Mouse (Mus musculus): ENCODE data around the gene 4930455H04Rik. TPM values are rescaled to one million over a fixed set of nuclear protein-coding genes. Genes with fewer than 3 reads are reported as not detected.

4930455H04Rik gene
- polyA plus RNA-seq, 1 experiment from 2014 or later, result not detected

- no peak overlapping the region for H3K4me2 ChIP-seq (ENCODE audit: low read depth)
- no peak overlapping the region for H3K4me3 ChIP-seq (ENCODE audit: low read depth, low read length)
- no peaks in the 10 kb centered on the region for H3K36me3 ChIP-seq (ENCODE audit: control insufficient read depth, insufficient read depth, low read length)
- no peaks in the 10 kb centered on the region for H3K27me3 ChIP-seq (ENCODE audit: control insufficient read depth, insufficient read depth, low read length)
- no peaks in the 10 kb centered on the region for H3K9me3 ChIP-seq (ENCODE audit: control insufficient read depth, low read length)
- no peak for ATAC-seq (ENCODE audit: insufficient read depth, low FRiP score, low TSS enrichment)
- no peaks in the 10 kb centered on the region for H3K4me1 ChIP-seq (ENCODE audit: control insufficient read depth, insufficient read depth, low read length)
- WGBS, result 60% methylated on average over 6 of the region's 6 CpGs
- DNase-seq (ENCODE audit: low spot score), result no peak
- no peak overlapping the region for H3K9ac ChIP-seq (ENCODE audit: low read length)
- no peak overlapping the region for H3K27ac ChIP-seq (ENCODE audit: low read depth, low read length)
Measured at GRCm38 (mm10) chr3:116942751-116943150, 25.3 kb upstream of the 4930455H04Rik start.

- H3K27ac ChIP-seq (ENCODE audit: low read depth, low read length), result no peak overlapping the region
- no peak for ATAC-seq (ENCODE audit: insufficient read depth, low FRiP score, low TSS enrichment)
Measured at GRCm38 (mm10) chr3:116943422-116943821, 24.6 kb upstream of the 4930455H04Rik start.

DNA sequence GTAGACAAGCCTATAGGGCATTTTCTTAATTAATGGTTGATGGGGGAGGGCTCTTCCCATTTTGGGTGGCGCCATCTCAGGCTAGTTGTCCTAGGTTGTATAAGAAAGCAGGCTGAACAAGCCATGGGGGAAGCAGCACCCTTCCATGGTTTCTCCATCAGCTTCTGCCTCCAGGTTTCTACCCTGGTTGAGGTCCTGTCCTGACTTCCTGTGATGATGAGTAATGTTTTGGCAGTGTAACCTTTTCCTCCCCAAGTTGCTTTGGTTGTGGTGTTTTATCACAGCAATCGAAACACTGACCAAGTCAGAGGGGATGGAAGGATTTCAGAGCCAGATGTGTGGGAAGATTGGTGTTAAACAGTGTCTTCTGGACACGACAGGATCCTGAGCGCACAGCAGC lies 21.6 kb upstream of the 4930455H04Rik start:
- no peak for DNase-seq (ENCODE audit: low spot score)
- H3K4me1 ChIP-seq (ENCODE audit: control insufficient read depth, insufficient read depth, low read length), result no peaks in the 10 kb centered on the region
- 88% methylated on average over 4 of the region's 4 CpGs for WGBS
- H3K9ac ChIP-seq (ENCODE audit: low read length), result no peak overlapping the region
- ATAC-seq (ENCODE audit: insufficient read depth, low FRiP score, low TSS enrichment), result no peak
- H3K36me3 ChIP-seq (ENCODE audit: control insufficient read depth, insufficient read depth, low read length), result no peaks in the 10 kb centered on the region
- H3K4me2 ChIP-seq (ENCODE audit: low read depth), result no peak overlapping the region
- no peak overlapping the region for H3K4me3 ChIP-seq (ENCODE audit: low read depth, low read length)
- H3K27ac ChIP-seq (ENCODE audit: low read depth, low read length), result no peak overlapping the region
- H3K9me3 ChIP-seq (ENCODE audit: control insufficient read depth, low read length), result no peaks in the 10 kb centered on the region
- no peaks in the 10 kb centered on the region for H3K27me3 ChIP-seq (ENCODE audit: control insufficient read depth, insufficient read depth, low read length)

More at GRCm38 (mm10) chr3:116943422-116943821, 24.6 kb upstream of the 4930455H04Rik start:
- DNase-seq (ENCODE audit: low spot score), result no peak
- no peaks in the 10 kb centered on the region for H3K36me3 ChIP-seq (ENCODE audit: control insufficient read depth, insufficient read depth, low read length)
- H3K9me3 ChIP-seq (ENCODE audit: control insufficient read depth, low read length), result no peaks in the 10 kb centered on the region
- H3K4me3 ChIP-seq (ENCODE audit: low read depth, low read length), result no peak overlapping the region
- 82% methylated on average over 4 of the region's 4 CpGs for WGBS
- no peaks in the 10 kb centered on the region for H3K27me3 ChIP-seq (ENCODE audit: control insufficient read depth, insufficient read depth, low read length)
- H3K4me1 ChIP-seq (ENCODE audit: control insufficient read depth, insufficient read depth, low read length), result no peaks in the 10 kb centered on the region
- H3K9ac ChIP-seq (ENCODE audit: low read length), result no peak overlapping the region
- no peak overlapping the region for H3K4me2 ChIP-seq (ENCODE audit: low read depth)

GRCm38 (mm10) chr3:116950665-116951115 lies 17.4 kb upstream of the 4930455H04Rik start:
- DNase-seq (ENCODE audit: low spot score) (no peak), ATAC-seq (ENCODE audit: insufficient read depth, low FRiP score, low TSS enrichment) (no peak)
- Histone ChIP-seq H3K4me1 (ENCODE audit: control insufficient read depth, insufficient read depth, low read length) (no peaks in the 10 kb centered on the region), H3K9ac (ENCODE audit: low read length) (no peak overlapping the region), H3K36me3 (ENCODE audit: control insufficient read depth, insufficient read depth, low read length) (no peaks in the 10 kb centered on the region), H3K27ac (ENCODE audit: low read depth, low read length) (no peak overlapping the region), H3K4me3 (ENCODE audit: low read depth, low read length) (no peak overlapping the region), H3K4me2 (ENCODE audit: low read depth) (no peak overlapping the region), H3K27me3 (ENCODE audit: control insufficient read depth, insufficient read depth, low read length) (no peaks in the 10 kb centered on the region), H3K9me3 (ENCODE audit: control insufficient read depth, low read length) (no peaks in the 10 kb centered on the region)
- 94% methylated on average over 6 of the region's 6 CpGs for WGBS

DNA sequence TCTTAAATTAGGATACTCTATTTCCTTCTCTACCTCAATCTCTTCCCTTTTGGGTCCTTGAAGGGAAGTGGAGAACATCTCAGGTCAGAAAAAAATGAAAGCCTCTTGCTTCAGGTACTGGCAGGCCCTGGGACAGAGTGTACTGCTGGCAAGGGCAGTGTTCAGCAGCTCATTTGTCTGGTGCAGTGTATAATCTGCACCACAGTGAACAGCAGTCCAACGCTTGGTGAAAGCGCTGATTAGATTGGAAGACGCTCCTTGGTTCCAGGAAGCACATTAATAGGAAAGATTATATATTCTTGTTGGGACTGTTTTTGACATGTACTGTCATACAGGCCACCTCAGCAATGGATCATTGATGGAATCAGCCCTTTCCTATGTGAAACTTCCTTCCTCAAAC lies 16.6 kb upstream of the 4930455H04Rik start:
- Histone ChIP-seq H3K4me1 (ENCODE audit: control insufficient read depth, insufficient read depth, low read length) (no peaks in the 10 kb centered on the region), H3K36me3 (ENCODE audit: control insufficient read depth, insufficient read depth, low read length) (no peaks in the 10 kb centered on the region), H3K27ac (ENCODE audit: low read depth, low read length) (no peak overlapping the region), H3K9me3 (ENCODE audit: control insufficient read depth, low read length) (no peaks in the 10 kb centered on the region), H3K27me3 (ENCODE audit: control insufficient read depth, insufficient read depth, low read length) (no peaks in the 10 kb centered on the region), H3K4me2 (ENCODE audit: low read depth) (no peak overlapping the region), H3K9ac (ENCODE audit: low read length) (no peak overlapping the region), H3K4me3 (ENCODE audit: low read depth, low read length) (no peak overlapping the region)
- ATAC-seq (ENCODE audit: insufficient read depth, low FRiP score, low TSS enrichment), result no peak
- 94% methylated on average over 3 of the region's 3 CpGs for WGBS
- DNase-seq (ENCODE audit: low spot score), result no peak

- Histone ChIP-seq H3K9ac (ENCODE audit: low read length) (no peak overlapping the region), H3K36me3 (ENCODE audit: control insufficient read depth, insufficient read depth, low read length) (no peaks in the 10 kb centered on the region), H3K4me1 (ENCODE audit: control insufficient read depth, insufficient read depth, low read length) (no peaks in the 10 kb centered on the region), H3K4me3 (ENCODE audit: low read depth, low read length) (no peak overlapping the region), H3K27ac (ENCODE audit: low read depth, low read length) (no peak overlapping the region), H3K9me3 (ENCODE audit: control insufficient read depth, low read length) (no peaks in the 10 kb centered on the region), H3K27me3 (ENCODE audit: control insufficient read depth, insufficient read depth, low read length) (no peaks in the 10 kb centered on the region), H3K4me2 (ENCODE audit: low read depth) (no peak overlapping the region)
- DNase-seq (ENCODE audit: low spot score) (no peak), ATAC-seq (ENCODE audit: insufficient read depth, low FRiP score, low TSS enrichment) (no peak)
- 86% methylated on average over 8 of the region's 8 CpGs for WGBS
Measured at GRCm38 (mm10) chr3:116952242-116952899, 15.7 kb upstream of the 4930455H04Rik start.

DNA sequence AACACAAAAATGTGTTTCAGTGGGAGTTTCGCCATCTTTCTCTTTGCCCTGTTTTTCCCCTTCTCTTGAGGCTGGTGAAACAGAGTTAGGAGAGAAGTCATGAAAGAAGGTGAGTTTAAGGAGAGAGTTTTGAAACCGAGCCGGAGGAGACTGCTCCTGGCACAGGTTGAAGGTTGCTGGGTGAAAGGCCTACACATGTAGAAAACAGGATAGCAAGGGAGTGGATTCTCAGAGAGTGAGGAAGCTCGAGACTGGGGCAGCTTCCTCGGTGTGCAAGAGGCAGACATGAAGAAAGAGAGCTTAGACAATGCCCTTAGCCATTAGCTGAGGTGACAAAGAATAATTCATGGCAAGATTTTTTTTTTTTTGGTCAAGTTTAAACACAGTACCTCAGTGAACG lies 14.7 kb upstream of the 4930455H04Rik start:
- Histone ChIP-seq H3K27ac (ENCODE audit: low read depth, low read length) (no peak overlapping the region), H3K27me3 (ENCODE audit: control insufficient read depth, insufficient read depth, low read length) (no peaks in the 10 kb centered on the region), H3K36me3 (ENCODE audit: control insufficient read depth, insufficient read depth, low read length) (no peaks in the 10 kb centered on the region), H3K9me3 (ENCODE audit: control insufficient read depth, low read length) (no peaks in the 10 kb centered on the region), H3K9ac (ENCODE audit: low read length) (no peak overlapping the region), H3K4me3 (ENCODE audit: low read depth, low read length) (no peak overlapping the region), H3K4me2 (ENCODE audit: low read depth) (no peak overlapping the region), H3K4me1 (ENCODE audit: control insufficient read depth, insufficient read depth, low read length) (no peaks in the 10 kb centered on the region)
- DNase-seq (ENCODE audit: low spot score) (no peak), ATAC-seq (ENCODE audit: insufficient read depth, low FRiP score, low TSS enrichment) (no peak)
- WGBS, result 76% methylated on average over 6 of the region's 6 CpGs

DNA sequence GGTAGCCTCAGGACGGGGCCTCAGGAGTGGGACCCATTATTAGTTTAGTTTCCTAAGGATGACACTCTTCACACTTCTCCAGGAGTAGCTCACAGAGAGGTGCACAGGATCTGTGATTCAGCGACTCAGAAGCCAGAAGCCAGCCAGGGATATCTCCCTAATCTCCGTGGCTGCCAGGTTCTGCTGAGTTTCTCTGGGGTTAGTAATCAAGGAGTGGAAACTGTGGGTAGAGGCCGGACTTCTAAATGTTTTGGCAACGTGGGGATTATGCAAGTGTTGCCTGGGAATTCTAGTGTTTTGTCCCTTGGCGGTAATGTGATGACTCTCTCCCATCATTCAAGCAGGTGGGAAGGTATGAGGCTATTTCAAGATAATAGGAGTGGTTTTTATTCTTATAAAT lies 13.0 kb upstream of the 4930455H04Rik start:
- DNase-seq (ENCODE audit: low spot score), result no peak
- H3K27ac ChIP-seq (ENCODE audit: low read depth, low read length), result no peak overlapping the region
- 75% methylated on average over 6 of the region's 6 CpGs for WGBS
- no peak for ATAC-seq (ENCODE audit: insufficient read depth, low FRiP score, low TSS enrichment)
- no peak overlapping the region for H3K9ac ChIP-seq (ENCODE audit: low read length)
- H3K27me3 ChIP-seq (ENCODE audit: control insufficient read depth, insufficient read depth, low read length), result no peaks in the 10 kb centered on the region
- H3K4me3 ChIP-seq (ENCODE audit: low read depth, low read length), result no peak overlapping the region
- H3K4me1 ChIP-seq (ENCODE audit: control insufficient read depth, insufficient read depth, low read length), result no peaks in the 10 kb centered on the region
- H3K9me3 ChIP-seq (ENCODE audit: control insufficient read depth, low read length), result no peaks in the 10 kb centered on the region
- H3K36me3 ChIP-seq (ENCODE audit: control insufficient read depth, insufficient read depth, low read length), result no peaks in the 10 kb centered on the region
- no peak overlapping the region for H3K4me2 ChIP-seq (ENCODE audit: low read depth)

GRCm38 (mm10) chr3:116960414-116960813 lies 7.7 kb upstream of the 4930455H04Rik start:
- 56% methylated on average over 2 of the region's 2 CpGs for WGBS

More at GRCm38 (mm10) chr3:116960414-116960813, 7.7 kb upstream of the 4930455H04Rik start:
- H3K27me3 ChIP-seq (ENCODE audit: control insufficient read depth, insufficient read depth, low read length), result no peaks in the 10 kb centered on the region
- ATAC-seq (ENCODE audit: insufficient read depth, low FRiP score, low TSS enrichment) (no peak), DNase-seq (ENCODE audit: low spot score) (no peak)
- H3K36me3 ChIP-seq (ENCODE audit: control insufficient read depth, insufficient read depth, low read length), result no peaks in the 10 kb centered on the region
- no peaks in the 10 kb centered on the region for H3K9me3 ChIP-seq (ENCODE audit: control insufficient read depth, low read length)
- no peaks in the 10 kb centered on the region for H3K4me1 ChIP-seq (ENCODE audit: control insufficient read depth, insufficient read depth, low read length)
- H3K9ac ChIP-seq (ENCODE audit: low read length), result no peak overlapping the region
- H3K4me2 ChIP-seq (ENCODE audit: low read depth), result no peak overlapping the region
- H3K4me3 ChIP-seq (ENCODE audit: low read depth, low read length), result no peak overlapping the region
- H3K27ac ChIP-seq (ENCODE audit: low read depth, low read length), result no peak overlapping the region

Measured in neural tube, embryonic 11.5 days (tissue).